Mouse (Mus musculus) hindbrain, postnatal 0 days (tissue): ENCODE data around the gene Elp4. TPM values are rescaled to one million over a fixed set of nuclear protein-coding genes. Genes with fewer than 3 reads are reported as not detected.

Experiments used
- ATAC-seq: fragments of 200-750 bp; cut with Nextera tagmentation; 2 replicates; pipeline ENCODE4 v1.8.0; 2017; ENCODE audit warnings: mild to moderate bottlenecking, moderate TSS enrichment, moderate library complexity
- DNase-seq: peaks from one replicate; pipeline ENCODE4 v3.0.0-alpha.2; 2015; ENCODE audit warnings: low spot score
- H3K27ac ChIP-seq: fragments of 300-500 bp; sonication (generic); 2 replicates; pipeline ENCODE4 v1.5.1; 2014; ENCODE audit warnings: mild to moderate bottlenecking
- H3K27me3 ChIP-seq: fragments of 300-500 bp; sonication (generic); 2 replicates; pipeline ENCODE4 v1.6.1; 2014; ENCODE audit warnings: low read length, mixed read lengths; ENCODE audit not compliant: insufficient read depth
- H3K36me3 ChIP-seq: fragments of 300-500 bp; sonication (generic); 2 replicates; pipeline ENCODE4 v1.6.1; 2014; ENCODE audit warnings: low read length, mixed read lengths; ENCODE audit not compliant: insufficient read depth
- H3K4me1 ChIP-seq: fragments of 300-500 bp; sonication (generic); 2 replicates; pipeline ENCODE4 v1.6.1; 2014; ENCODE audit warnings: antibody characterized with exemption, low read length, mixed read lengths; ENCODE audit not compliant: insufficient read depth
- H3K4me2 ChIP-seq: fragments of 300-500 bp; sonication (generic); 2 replicates; pipeline ENCODE4 v1.6.1; 2014; ENCODE audit warnings: low read depth, mild to moderate bottlenecking, low read length, moderate library complexity, mixed read lengths
- H3K4me3 ChIP-seq: fragments of 300-500 bp; sonication (generic); 2 replicates; pipeline ENCODE4 v1.5.1; 2014; ENCODE audit warnings: low read length
- H3K9ac ChIP-seq: fragments of 300-500 bp; sonication (generic); replicated peaks from 2 replicates; pipeline ENCODE4 v1.6.1; 2014; ENCODE audit warnings: mild to moderate bottlenecking, low read length, moderate library complexity, mixed read lengths
- H3K9me3 ChIP-seq: fragments of 300-500 bp; sonication (generic); 2 replicates; pipeline ENCODE4 v1.6.1; 2016; ENCODE audit warnings: low read length, mixed read lengths
- CTCF ChIP-seq: IDR thresholded peaks from 2 replicates; pipeline ENCODE4 v1.5.1; 2016; ENCODE audit warnings: antibody characterized with exemption, control low read depth, low read depth
- WGBS: fragments of 180-500 bp; shearing (Covaris S2); extraction: QIAGEN DNeasy Blood & Tissue Kit; methylation state at CpG from one replicate; pipeline ENCODE4 v1.1.7; 2014; 5-methylcytosine and 5-hydroxymethylcytosine counted together
- polyA plus RNA-seq: library from polyadenylated mRNA; unstranded; fragments of >200 nt; fragmentation: Nextera tagmentation; extraction: Ambion mirVana; gene quantifications from 2 replicates; pipeline ENCODE4 v1.2.1, GENCODE M21; 2015
- total RNA-seq: library from RNA; depleted of rRNA; stranded (reverse); fragments of >200 nt; gene quantifications from 2 replicates; pipeline ENCODE4 v1.2.3, GENCODE M21; 2014

The Elp4 gene
- total and polyA plus RNA-seq, 2 experiments from 2014 or later: 15.9 to 31.0 TPM

- Histone ChIP-seq H3K9ac (peak overlapping the region; percentile 84), H3K4me1 (peaks cover 4% of the 10 kb centered on the region; the same call in 1 of the 2 replicates), H3K27ac (peak overlapping the region; percentile 86), H3K4me3 (peak overlapping the region; percentile 60), H3K27me3 (peaks cover 20% of the 10 kb centered on the region), H3K36me3 (no peaks in the 10 kb centered on the region), H3K4me2 (peak overlapping the region; percentile 65), H3K9me3 (no peaks in the 10 kb centered on the region)
- WGBS: 12% methylated on average over 10 of the region's 10 CpGs
- peak; percentile 43; the same call in 1 of the 2 replicates for ATAC-seq
- TF ChIP-seq CTCF: no peak
- peak; percentile 76 for DNase-seq
Observed at GRCm38 (mm10) chr2:105673631-105674060, 230.7 kb downstream of the Elp4 start.

- under 1% methylated on average over 6 of the region's 6 CpGs for WGBS
- peaks cover 4% of the 10 kb centered on the region; the same call in 1 of the 2 replicates for H3K4me1 ChIP-seq
Observed at GRCm38 (mm10) chr2:105673054-105673453, 231.3 kb downstream of the Elp4 start.

GRCm38 (mm10) chr2:105672596-105672960, 231.8 kb downstream of the Elp4 start:
- peaks cover 30% of the 10 kb centered on the region for H3K27me3 ChIP-seq
- H3K9ac ChIP-seq: peak overlapping the region; percentile 84
- H3K9me3 ChIP-seq: no peaks in the 10 kb centered on the region
- H3K4me3 ChIP-seq: peak overlapping the region; percentile 60
- no peaks in the 10 kb centered on the region for H3K36me3 ChIP-seq
- peaks cover 4% of the 10 kb centered on the region; the same call in 1 of the 2 replicates for H3K4me1 ChIP-seq
- peak overlapping the region; percentile 65 for H3K4me2 ChIP-seq
- ATAC-seq (no peak), DNase-seq (peak; percentile 19)
- TF ChIP-seq CTCF: no peak
- WGBS: 3% methylated on average over 15 of the region's 16 CpGs
- H3K27ac ChIP-seq: peak overlapping the region; percentile 86

More at GRCm38 (mm10) chr2:105673054-105673453, 231.3 kb downstream of the Elp4 start:
- ATAC-seq (no peak), DNase-seq (peak; percentile 51)
- H3K9me3 ChIP-seq: no peaks in the 10 kb centered on the region
- peak overlapping the region; percentile 60 for H3K4me3 ChIP-seq
- peaks cover 26% of the 10 kb centered on the region for H3K27me3 ChIP-seq
- H3K36me3 ChIP-seq: no peaks in the 10 kb centered on the region
- TF ChIP-seq CTCF: no peak
- peak overlapping the region; percentile 86 for H3K27ac ChIP-seq
- H3K4me2 ChIP-seq: peak overlapping the region; percentile 65
- H3K9ac ChIP-seq: peak overlapping the region; percentile 84

- DNase-seq: peak; percentile 46
- ATAC-seq: no peak
- WGBS: 12% methylated on average over 25 of the region's 25 CpGs
- Histone ChIP-seq H3K27me3 (peaks cover 36% of the 10 kb centered on the region), H3K4me1 (peaks cover 4% of the 10 kb centered on the region; the same call in 1 of the 2 replicates), H3K9me3 (no peaks in the 10 kb centered on the region), H3K27ac (peak overlapping the region; percentile 86), H3K4me3 (peak overlapping the region; percentile 60), H3K9ac (peak overlapping the region; percentile 84), H3K36me3 (no peaks in the 10 kb centered on the region), H3K4me2 (peak overlapping the region; percentile 65)
- TF ChIP-seq CTCF: 0 out of 2 replicates have a peak, but pooled peaks have one; percentile 17
Observed at GRCm38 (mm10) chr2:105671798-105672595, 232.4 kb downstream of the Elp4 start.

GRCm38 (mm10) chr2:105671116-105671797, 233.1 kb downstream of the Elp4 start:
- 16% methylated on average over 9 of the region's 9 CpGs for WGBS
- peaks cover 4% of the 10 kb centered on the region; the same call in 1 of the 2 replicates for H3K4me1 ChIP-seq

GRCm38 (mm10) chr2:105670731-105671095, 233.7 kb downstream of the Elp4 start:
- peak overlapping the region; percentile 84 for H3K9ac ChIP-seq
- H3K4me1 ChIP-seq: peaks cover 4% of the 10 kb centered on the region; the same call in 1 of the 2 replicates

More at GRCm38 (mm10) chr2:105671116-105671797, 233.1 kb downstream of the Elp4 start:
- Histone ChIP-seq H3K36me3 (no peaks in the 10 kb centered on the region), H3K4me2 (peak overlapping the region; percentile 65), H3K9ac (peak overlapping the region; percentile 84), H3K9me3 (no peaks in the 10 kb centered on the region), H3K4me3 (peak overlapping the region; percentile 60), H3K27me3 (peaks cover 39% of the 10 kb centered on the region), H3K27ac (peak overlapping the region; percentile 86; the same call in 1 of the 2 replicates)
- no peak for ATAC-seq
- no peak for DNase-seq
- TF ChIP-seq CTCF: no peak

More at GRCm38 (mm10) chr2:105670731-105671095, 233.7 kb downstream of the Elp4 start:
- Histone ChIP-seq H3K4me3 (peak overlapping the region; percentile 60), H3K4me2 (peak overlapping the region; percentile 65), H3K9me3 (no peaks in the 10 kb centered on the region), H3K36me3 (no peaks in the 10 kb centered on the region), H3K27me3 (peaks cover 39% of the 10 kb centered on the region), H3K27ac (peak overlapping the region; percentile 86; the same call in 1 of the 2 replicates)
- WGBS: 31% methylated on average over 6 of the region's 6 CpGs
- peak; percentile 1 for DNase-seq
- ATAC-seq: no peak
- no peak for TF ChIP-seq CTCF
